In the genomic region with DNA sequence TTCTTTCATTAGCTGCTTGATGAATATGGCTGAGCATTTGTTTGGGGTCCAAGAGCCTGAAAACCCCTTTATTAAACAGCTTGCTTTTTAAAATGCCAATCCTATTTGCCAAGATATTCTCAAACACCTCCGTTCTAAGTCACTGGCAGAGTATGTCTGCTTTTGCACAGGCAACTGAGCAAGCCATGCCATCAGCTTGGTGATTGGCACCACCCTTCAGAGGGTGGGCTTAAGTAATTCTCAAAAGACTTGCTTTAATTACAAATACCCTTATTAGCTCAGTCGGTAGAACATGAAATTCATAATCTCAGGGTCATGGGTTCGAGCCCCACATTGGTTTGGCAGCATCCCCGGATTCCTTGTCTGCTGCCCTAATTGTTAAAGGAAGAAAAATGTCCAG, we compare ENCODE assay signal across 27 mouse cellular contexts.
DNase-seq lines count a peak whose midpoint lies in the region; ATAC-seq lines count a peak whose summit lies in the region.
"Had no signal": no experiment of that assay in that cellular context is flagged by ENCODE, and none has a peak within 500 bp of the region (broad histone marks: within the 10 kb centered on the region; RNA-seq: fewer than 3 reads in every experiment).

No protein-coding gene starts in this region.

- H3K4me1 ChIP-seq in forebrain, embryonic 15.5 days = no peaks in the 10 kb centered on the region
- H3K4me1 ChIP-seq in forebrain, embryonic 10.5 days = no peaks in the 10 kb centered on the region
- H3K4me1 ChIP-seq in midbrain, embryonic 11.5 days (ENCODE audit: control insufficient read depth, insufficient read depth, low read length) = no peaks in the 10 kb centered on the region
- H3K4me1 ChIP-seq in midbrain, embryonic 13.5 days (replicated peaks) = no peaks in the 10 kb centered on the region
- no peaks in the 10 kb centered on the region for H3K4me1 ChIP-seq in forebrain, embryonic 16.5 days (replicated peaks; ENCODE audit: control insufficient read depth, insufficient read depth, low read length)
- H3K4me1 ChIP-seq: embryonic facial prominence, embryonic 12.5 days; embryonic facial prominence, embryonic 15.5 days; heart, embryonic 12.5 days; heart, embryonic 15.5 days had no signal

- WGBS in forebrain, embryonic 15.5 days = 53% methylated on average over 4 of the region's 4 CpGs
- WGBS in forebrain, embryonic 10.5 days = 94% methylated on average over 4 of the region's 4 CpGs
- 91% methylated on average over 4 of the region's 4 CpGs for WGBS in midbrain, embryonic 11.5 days
- WGBS in midbrain, embryonic 13.5 days = 87% methylated on average over 4 of the region's 4 CpGs
- 53% methylated on average over 4 of the region's 4 CpGs for WGBS in forebrain, embryonic 16.5 days

- H3K27me3 ChIP-seq in forebrain, embryonic 15.5 days = no peaks in the 10 kb centered on the region
- H3K27me3 ChIP-seq in forebrain, embryonic 10.5 days (ENCODE audit: poor library complexity, severe bottlenecking) = no peaks in the 10 kb centered on the region
- no peaks in the 10 kb centered on the region for H3K27me3 ChIP-seq in midbrain, embryonic 11.5 days (ENCODE audit: control insufficient read depth, insufficient read depth, low read length)
- H3K27me3 ChIP-seq in midbrain, embryonic 13.5 days = no peaks in the 10 kb centered on the region
- H3K27me3 ChIP-seq in forebrain, embryonic 16.5 days (replicated peaks; ENCODE audit: control insufficient read depth, insufficient read depth, low read length) = no peaks in the 10 kb centered on the region
- H3K27me3 ChIP-seq: embryonic facial prominence, embryonic 12.5 days; embryonic facial prominence, embryonic 15.5 days; heart, embryonic 12.5 days; heart, embryonic 15.5 days had no signal

- ATAC-seq in forebrain, embryonic 15.5 days (replicated peaks) = peak; percentile 90
- no peak for ATAC-seq in midbrain, embryonic 11.5 days (ENCODE audit: low FRiP score)
- ATAC-seq in midbrain, embryonic 13.5 days = no peak
- ATAC-seq in forebrain, embryonic 16.5 days = peak; percentile 95
- ATAC-seq: CD4-positive, CD25-positive, alpha-beta regulatory T cell, adult 4 months; hindbrain, postnatal 0 days; inflammation-experienced regulatory T-cells, adult 6 months; intestine, embryonic 16.5 days had no signal

- H3K9me3 ChIP-seq in forebrain, embryonic 15.5 days = no peaks in the 10 kb centered on the region
- H3K9me3 ChIP-seq in forebrain, embryonic 10.5 days = no peaks in the 10 kb centered on the region
- H3K9me3 ChIP-seq in midbrain, embryonic 11.5 days (ENCODE audit: control insufficient read depth, low read length) = no peaks in the 10 kb centered on the region
- H3K9me3 ChIP-seq in midbrain, embryonic 13.5 days = no peaks in the 10 kb centered on the region
- H3K9me3 ChIP-seq in forebrain, embryonic 16.5 days (ENCODE audit: control insufficient read depth, low read length) = no peaks in the 10 kb centered on the region
- H3K9me3 ChIP-seq: embryonic facial prominence, embryonic 12.5 days; embryonic facial prominence, embryonic 15.5 days; heart, embryonic 15.5 days had no signal

- H3K27ac ChIP-seq in forebrain, embryonic 15.5 days (replicated peaks) = no peak overlapping the region
- H3K27ac ChIP-seq in forebrain, embryonic 10.5 days = no peak overlapping the region
- no peak overlapping the region for H3K27ac ChIP-seq in midbrain, embryonic 11.5 days (ENCODE audit: low read depth, low read length)
- H3K27ac ChIP-seq in midbrain, embryonic 13.5 days = no peak overlapping the region
- H3K27ac ChIP-seq in forebrain, embryonic 16.5 days (ENCODE audit: low read length) = no peak overlapping the region
- H3K27ac ChIP-seq: embryonic facial prominence, embryonic 12.5 days; embryonic facial prominence, embryonic 15.5 days; gastrocnemius, adult 2 months; heart, embryonic 15.5 days; hindbrain, embryonic 14.5 days; hindbrain, postnatal 0 days had no signal

- no peak overlapping the region for H3K9ac ChIP-seq in forebrain, embryonic 15.5 days (replicated peaks)
- H3K9ac ChIP-seq in midbrain, embryonic 11.5 days (ENCODE audit: low read length) = no peak overlapping the region
- no peak overlapping the region for H3K9ac ChIP-seq in midbrain, embryonic 13.5 days (replicated peaks)
- no peak overlapping the region for H3K9ac ChIP-seq in forebrain, embryonic 16.5 days (replicated peaks; ENCODE audit: low read depth, low read length)
- H3K9ac ChIP-seq: embryonic facial prominence, embryonic 12.5 days; embryonic facial prominence, embryonic 15.5 days; heart, embryonic 12.5 days; heart, embryonic 15.5 days; hindbrain, embryonic 14.5 days had no signal

- no peak overlapping the region for H3K4me3 ChIP-seq in forebrain, embryonic 15.5 days
- no peak overlapping the region for H3K4me3 ChIP-seq in forebrain, embryonic 10.5 days
- H3K4me3 ChIP-seq in midbrain, embryonic 11.5 days (ENCODE audit: low read depth, low read length) = no peak overlapping the region
- no peak overlapping the region for H3K4me3 ChIP-seq in midbrain, embryonic 13.5 days (replicated peaks)
- no peak overlapping the region for H3K4me3 ChIP-seq in forebrain, embryonic 16.5 days (replicated peaks; ENCODE audit: low read length)
- H3K4me3 ChIP-seq: embryonic facial prominence, embryonic 12.5 days; embryonic facial prominence, embryonic 15.5 days; gastrocnemius, adult 2 months; heart, embryonic 12.5 days; heart, embryonic 15.5 days had no signal

- H3K4me2 ChIP-seq in forebrain, embryonic 15.5 days (replicated peaks) = no peak overlapping the region
- no peak overlapping the region for H3K4me2 ChIP-seq in midbrain, embryonic 11.5 days
- H3K4me2 ChIP-seq in midbrain, embryonic 13.5 days (replicated peaks) = no peak overlapping the region
- H3K4me2 ChIP-seq in forebrain, embryonic 16.5 days (ENCODE audit: low read length) = no peak overlapping the region
- H3K4me2 ChIP-seq: embryonic facial prominence, embryonic 12.5 days; embryonic facial prominence, embryonic 15.5 days; heart, embryonic 12.5 days; heart, embryonic 15.5 days; hindbrain, embryonic 14.5 days had no signal

- no peaks in the 10 kb centered on the region for H3K36me3 ChIP-seq in forebrain, embryonic 15.5 days
- no peaks in the 10 kb centered on the region for H3K36me3 ChIP-seq in forebrain, embryonic 10.5 days (replicated peaks)
- H3K36me3 ChIP-seq in midbrain, embryonic 11.5 days (ENCODE audit: control insufficient read depth, insufficient read depth, low read length) = no peaks in the 10 kb centered on the region
- no peaks in the 10 kb centered on the region for H3K36me3 ChIP-seq in midbrain, embryonic 13.5 days
- no peaks in the 10 kb centered on the region for H3K36me3 ChIP-seq in forebrain, embryonic 16.5 days (ENCODE audit: control insufficient read depth, insufficient read depth)
- H3K36me3 ChIP-seq: embryonic facial prominence, embryonic 12.5 days; embryonic facial prominence, embryonic 15.5 days; heart, embryonic 12.5 days; heart, embryonic 15.5 days had no signal

- no peak for DNase-seq in forebrain, embryonic 10.5 days (ENCODE audit: extremely low spot score, low spot score)
- peak; percentile 54 for DNase-seq in midbrain, embryonic 11.5 days (ENCODE audit: low spot score, missing footprints)
- DNase-seq in retina, embryonic 14.5 days (ENCODE audit: low spot score) = no peak
- DNase-seq: adrenal gland, adult 2 months; adrenal gland, postnatal 25 days; cerebellum, adult 11 months; cerebellum, adult 2 months; cerebellum, adult 9-11 months; cerebellum, postnatal 25 days; gastrocnemius, adult 2 months; gastrocnemius, postnatal 14 days; heart, adult 18-20 months; heart, postnatal 10 days; heart, postnatal 4 days; kidney, adult 18-20 months had no signal

Comparison
In these comparisons a context has a peak if more than half of its experiments do, and no peak if none do; other contexts are left out.
1. ATAC-seq: peak in forebrain, embryonic 15.5 days (single experiment) and forebrain, embryonic 16.5 days (single experiment); none in midbrain, embryonic 11.5 days (single experiment) and midbrain, embryonic 13.5 days (single experiment).